Mouse (Mus musculus): Measurements from ENCODE around the gene Litaf. TPM values are rescaled to one million over a fixed set of nuclear protein-coding genes. Genes with fewer than 3 reads are reported as not detected.
"Not testable (repeated sequence)": the region's sequence is repeated elsewhere in the genome, so short reads cannot be mapped to it uniquely, and the experiment has no call there.

Litaf gene
- total and polyA plus RNA-seq, 3 experiments = 97.5 to 178 (median 154) TPM

DNA sequence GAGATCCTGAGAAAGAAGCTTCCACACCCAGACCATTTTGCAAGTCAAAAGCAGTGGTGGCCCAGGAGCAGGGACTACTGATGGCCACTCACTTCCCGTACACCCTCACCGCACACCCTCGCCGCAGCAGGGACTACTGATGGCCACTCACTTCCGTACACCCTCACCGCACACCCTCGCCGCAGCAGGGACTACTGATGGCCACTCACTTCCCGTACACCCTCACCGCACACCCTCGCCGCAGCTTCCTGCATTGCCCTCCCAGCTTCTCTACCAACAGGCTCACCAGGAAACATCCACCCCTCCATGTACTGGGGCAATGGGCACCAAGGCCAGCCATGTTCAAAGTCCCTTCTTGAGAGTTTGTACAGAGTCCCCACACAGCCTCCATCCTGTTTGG is 107.7 kb downstream of the Litaf start:
- DNase-seq (ENCODE audit: extremely low read depth); in situ Hi-C loops (cut with MboI; ENCODE audit: low pct_ligation_motif_present, low pct_unique_long_range_greater_than_20kb, low sequenced_read_pairs); H3K79me2 ChIP-seq (replicated peaks; ENCODE audit: control insufficient read depth, extremely low read depth, insufficient read depth, poor library complexity, severe bottlenecking); H3K9ac ChIP-seq (ENCODE audit: insufficient read depth, low read depth); H3K9me3 ChIP-seq (replicated peaks; ENCODE audit: low read length); dilution Hi-C loops (cut with MboI; ENCODE audit: extremely low pct_ligation_motif_present, extremely low pct_unique_long_range_greater_than_20kb, low sequenced_read_pairs); H3K27me3 ChIP-seq (replicated peaks): not testable (repeated sequence)
- Histone ChIP-seq H3K4me1 (ENCODE audit: control insufficient read depth in 1 of 2, insufficient read depth in 2 of 2) (peaks cover 25 to 76% of the 10 kb centered on the region in 2 experiments), H3K4me2 (ENCODE audit: insufficient read depth, low read depth, poor library complexity, severe bottlenecking) (0 out of 2 replicates have a peak overlapping the region, but pooled peaks have one; percentile 13), H3K27ac (ENCODE audit: insufficient read depth, low read depth) (peak overlapping the region; percentile 25; the same call in 1 of the 2 replicates), H3K4me3 (replicated peaks in 1 of 3; ENCODE audit: low read depth in 2 of 3, low read length in 2 of 3, poor library complexity in 1 of 3) (peak overlapping the region in 1 of 3 experiments; percentile 22), H3K36me3 (replicated peaks in 1 of 2; ENCODE audit: control insufficient read depth in 1 of 2, insufficient read depth in 1 of 2, low read length in 1 of 2) (peaks cover 50 to 80% of the 10 kb centered on the region in 2 experiments)
- TF ChIP-seq ELF1 (IDR thresholded peaks at IDR 0.05; ENCODE audit: low read depth, low read length) (peak; percentile 16; the same call in 1 of the 2 replicates), POLR2A (IDR thresholded peaks at IDR 0.05; ENCODE audit: low read depth, low read length) (0 out of 2 replicates have a peak, but pooled peaks have one; percentile 16)

DNA sequence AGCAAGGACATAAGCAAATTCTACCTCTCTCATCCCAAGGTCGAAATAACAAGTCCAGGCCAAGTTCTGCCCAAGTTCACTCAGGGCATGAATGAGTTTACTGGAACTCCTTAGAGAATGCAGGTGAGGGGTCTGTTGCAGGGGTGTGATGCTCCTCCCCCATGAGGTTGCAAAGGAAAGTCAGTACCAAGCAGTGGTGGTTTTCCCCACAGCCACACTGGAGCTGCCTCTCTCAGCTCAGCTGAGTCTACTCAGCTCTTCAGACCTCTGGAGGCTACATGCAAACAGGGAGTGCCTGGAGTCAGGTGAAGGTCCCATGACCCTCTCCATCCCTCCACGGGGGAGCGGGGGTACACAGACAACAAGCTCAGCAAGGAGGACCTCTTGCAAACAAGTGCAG is 108.2 kb downstream of the Litaf start:
- Histone ChIP-seq H3K4me2 (ENCODE audit: insufficient read depth, low read depth, poor library complexity, severe bottlenecking) (0 out of 2 replicates have a peak overlapping the region, but pooled peaks have one; percentile 13), H3K27ac (ENCODE audit: insufficient read depth, low read depth) (peak overlapping the region; percentile 25), H3K9me3 (replicated peaks; ENCODE audit: low read length) (no peaks in the 10 kb centered on the region), H3K4me3 (replicated peaks in 1 of 3; ENCODE audit: low read depth in 2 of 3, low read length in 2 of 3, poor library complexity in 1 of 3) (no peak overlapping the region), H3K79me2 (replicated peaks; ENCODE audit: control insufficient read depth, extremely low read depth, insufficient read depth, poor library complexity, severe bottlenecking) (no peaks in the 10 kb centered on the region), H3K4me1 (ENCODE audit: control insufficient read depth in 1 of 2, insufficient read depth in 2 of 2) (peaks cover 21 to 71% of the 10 kb centered on the region in 2 experiments), H3K27me3 (replicated peaks) (no peaks in the 10 kb centered on the region), H3K36me3 (replicated peaks in 1 of 2; ENCODE audit: control insufficient read depth in 1 of 2, insufficient read depth in 1 of 2, low read length in 1 of 2) (peaks cover 45 to 79% of the 10 kb centered on the region in 2 experiments), H3K9ac (ENCODE audit: insufficient read depth, low read depth) (no peak overlapping the region)
- TF ChIP-seq MAFK (IDR thresholded peaks at IDR 0.05; ENCODE audit: insufficient replicate concordance, low read length) = no peak
- TF ChIP-seq IRF4 (IDR thresholded peaks at IDR 0.05; ENCODE audit: low read depth, low read length) = 0 out of 2 replicates have a peak, but pooled peaks have one; percentile 16
- no peak for TF ChIP-seq ELF1 (IDR thresholded peaks at IDR 0.05; ENCODE audit: low read depth, low read length)
- TF ChIP-seq TCF12 (IDR thresholded peaks at IDR 0.05; ENCODE audit: low read depth, low read length) = peak; percentile 48; the same call in 1 of the 2 replicates
- no peak for TF ChIP-seq CHD1 (IDR thresholded peaks at IDR 0.05; ENCODE audit: low read depth, low read length)
- TF ChIP-seq CTCF (conservative IDR thresholded peaks at IDR 0.05 in 1 of 2, IDR thresholded peaks at IDR 0.05 in 1 of 2; ENCODE audit: low read depth in 2 of 2, low read length in 2 of 2) = no peak
- TF ChIP-seq SMC3 (IDR thresholded peaks at IDR 0.05; ENCODE audit: low read depth, low read length) = no peak
- TF ChIP-seq SIN3A (IDR thresholded peaks at IDR 0.05; ENCODE audit: low read length) = peak; percentile 59; the same call in 1 of the 2 replicates
- peak; percentile 68; the same call in 1 of the 2 replicates for TF ChIP-seq ETS1 (conservative IDR thresholded peaks at IDR 0.05; ENCODE audit: low read depth, low read length)
- TF ChIP-seq PAX5 (IDR thresholded peaks at IDR 0.05; ENCODE audit: low read length) = no peak
- no peak for TF ChIP-seq E2F4 (IDR thresholded peaks at IDR 0.05; ENCODE audit: insufficient replicate concordance, low read depth, low read length)
- TF ChIP-seq MEF2A (IDR thresholded peaks at IDR 0.05; ENCODE audit: borderline replicate concordance, low read depth, low read length) = no peak
- no peak for TF ChIP-seq JUND (conservative IDR thresholded peaks at IDR 0.05; ENCODE audit: low read depth, low read length)
- in situ Hi-C loops (cut with MboI; ENCODE audit: low pct_ligation_motif_present, low pct_unique_long_range_greater_than_20kb, low sequenced_read_pairs) (no loop called here), dilution Hi-C loops (cut with MboI; ENCODE audit: extremely low pct_ligation_motif_present, extremely low pct_unique_long_range_greater_than_20kb, low sequenced_read_pairs) (no loop called here)
- DNase-seq (ENCODE audit: extremely low read depth) = peak; percentile 63
